Mouse (Mus musculus): Measurements from ENCODE around the gene Il4ra. TPM values are rescaled to one million over a fixed set of nuclear protein-coding genes. Genes with fewer than 3 reads are reported as not detected.

The Il4ra gene
- polyA plus RNA-seq, 1 experiment from 2014 or later = 47.1 TPM

GRCm38 (mm10) chr7:125597516-125598347, 45.8 kb downstream of the Il4ra start:
- DNase-seq (ENCODE audit: low spot score) = no peak

DNA sequence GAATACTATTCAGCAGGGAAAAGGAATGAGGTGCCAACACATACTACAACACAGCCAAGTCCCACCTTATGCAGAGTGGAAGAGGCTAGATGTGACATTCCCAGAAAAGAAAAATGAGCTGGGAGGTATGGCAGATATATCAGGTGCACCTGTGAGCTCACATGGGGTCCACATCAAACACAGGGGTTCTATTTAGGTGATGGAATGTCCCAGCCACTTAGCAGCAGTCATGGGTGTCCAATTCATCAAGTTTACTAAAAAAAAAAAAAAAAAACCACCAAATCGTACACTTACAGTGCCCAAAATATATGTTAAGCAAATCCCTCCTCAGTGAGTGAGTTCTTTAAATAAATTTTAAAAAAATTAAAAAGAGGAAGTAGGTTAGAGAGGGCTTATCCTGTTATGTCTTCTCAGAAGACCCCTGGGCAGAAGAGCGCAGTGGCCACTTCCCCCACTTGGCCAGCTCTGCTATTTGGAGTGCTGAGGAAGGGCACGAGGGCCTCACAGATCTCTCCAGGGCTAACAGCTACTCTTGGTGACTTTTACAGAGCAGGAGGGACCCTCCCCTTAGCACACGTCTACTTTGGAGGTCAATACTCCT, 47.6 kb downstream of the Il4ra start:
- DNase-seq (ENCODE audit: low spot score) = no peak

DNA sequence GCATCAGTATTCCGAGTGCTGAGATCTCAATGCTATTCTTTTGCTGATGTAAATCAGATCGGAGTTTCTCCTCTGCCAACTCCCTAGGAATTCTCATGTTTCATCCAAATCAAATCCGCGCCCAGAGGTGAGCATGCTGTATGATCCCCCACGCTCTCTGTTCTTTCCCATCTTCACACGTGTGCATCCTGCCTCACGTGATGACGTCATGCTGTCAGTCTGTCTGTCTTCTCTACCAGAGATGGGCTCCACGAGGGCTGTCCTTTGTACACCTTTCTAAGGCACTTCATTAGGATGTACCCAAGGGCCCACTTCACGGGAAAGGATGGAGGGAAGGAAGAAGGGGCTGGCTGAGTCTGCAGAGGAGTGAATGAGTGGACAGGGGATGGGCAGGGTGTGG, 48.2 kb downstream of the Il4ra start:
- DNase-seq (ENCODE audit: low spot score) = no peak

GRCm38 (mm10) chr7:125600612-125601279, 48.8 kb downstream of the Il4ra start:
- peak; percentile 37 for DNase-seq (ENCODE audit: low spot score)

DNA sequence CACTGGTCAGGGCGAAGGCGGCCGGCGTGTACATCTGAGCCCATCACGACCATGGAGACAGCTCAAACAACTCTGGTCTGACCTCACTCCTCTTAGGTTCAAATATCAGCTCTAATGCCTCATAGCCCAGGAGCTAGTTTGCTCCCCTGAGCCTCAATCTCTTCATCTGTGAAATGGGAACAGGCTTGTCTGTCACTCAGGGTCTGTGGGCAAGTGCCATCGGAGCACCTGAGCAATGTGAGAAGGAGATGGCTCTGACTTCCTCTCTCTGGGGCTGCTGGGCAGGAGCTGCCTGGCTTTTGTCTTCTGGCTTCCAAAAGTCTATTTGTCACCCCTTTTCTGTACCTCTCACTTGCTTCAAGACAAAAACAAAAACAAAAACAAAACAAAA, 49.4 kb downstream of the Il4ra start:
- no peak for DNase-seq (ENCODE audit: low spot score)

DNA sequence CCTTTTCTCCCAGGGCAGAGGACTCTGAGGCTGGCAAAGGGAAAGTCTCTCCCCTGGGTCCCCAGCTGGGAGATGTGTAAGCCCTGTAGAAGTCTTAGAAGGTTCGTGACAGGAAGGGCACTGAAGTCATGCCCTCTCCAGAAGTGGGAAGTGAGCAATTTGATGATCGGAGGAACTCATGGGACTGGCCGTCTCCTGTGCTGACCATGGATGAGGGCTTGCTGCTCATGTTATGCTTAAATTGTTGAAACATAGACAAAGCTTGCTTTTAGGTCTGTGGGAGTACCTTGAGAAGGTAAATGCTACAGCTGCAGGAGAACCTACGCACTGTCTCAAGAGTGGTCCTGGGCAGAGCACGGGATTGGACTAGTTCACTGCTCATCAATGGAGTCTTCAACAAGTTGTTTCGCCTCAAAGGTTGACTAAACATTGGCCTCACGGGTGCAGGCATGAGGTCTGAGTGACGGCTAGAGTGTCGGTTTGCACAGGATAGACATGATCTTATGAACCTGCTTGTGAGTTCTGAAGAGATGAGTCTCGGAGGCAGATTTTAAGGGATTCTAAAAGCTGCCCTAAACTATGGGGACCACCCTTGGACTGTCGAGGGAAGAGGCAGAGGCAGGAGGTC, 50.0 kb downstream of the Il4ra start:
- peak; percentile 22 for DNase-seq (ENCODE audit: low spot score)

DNA sequence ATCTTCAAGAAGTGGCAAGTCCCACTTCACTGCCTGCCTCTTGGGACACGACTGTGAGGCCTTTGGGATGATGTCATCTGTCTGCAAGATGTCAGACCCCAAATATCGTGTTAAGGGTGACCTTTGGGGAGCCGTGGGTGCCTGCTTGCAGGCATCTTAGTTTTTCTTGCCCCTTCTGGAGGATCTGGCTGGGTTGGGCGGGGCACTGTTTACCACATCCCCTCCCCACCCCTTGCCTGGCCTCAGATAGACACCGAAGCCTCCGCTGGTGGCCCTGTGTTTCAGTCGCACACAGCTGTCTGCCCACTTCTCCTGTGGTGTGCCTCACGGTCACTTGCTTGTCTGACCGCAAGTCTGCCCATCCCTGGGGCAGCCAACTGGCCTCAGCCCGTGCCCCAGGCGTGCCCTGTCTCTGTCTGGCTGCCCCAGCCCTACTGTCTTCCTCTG, 51.3 kb downstream of the Il4ra start, which contains the start of gene Il21r:
Il21r (plus strand) TSS at position 245 of the 447 bp plus-strand sequence.
- peak; percentile 76 for DNase-seq (ENCODE audit: low spot score)

- no peak for DNase-seq (ENCODE audit: low spot score)
Measured at GRCm38 (mm10) chr7:125604362-125605319, 52.7 kb downstream of the Il4ra start.

- peak; percentile 84 for DNase-seq (ENCODE audit: low spot score)
Measured at GRCm38 (mm10) chr7:125605725-125606139, 53.8 kb downstream of the Il4ra start.

DNA sequence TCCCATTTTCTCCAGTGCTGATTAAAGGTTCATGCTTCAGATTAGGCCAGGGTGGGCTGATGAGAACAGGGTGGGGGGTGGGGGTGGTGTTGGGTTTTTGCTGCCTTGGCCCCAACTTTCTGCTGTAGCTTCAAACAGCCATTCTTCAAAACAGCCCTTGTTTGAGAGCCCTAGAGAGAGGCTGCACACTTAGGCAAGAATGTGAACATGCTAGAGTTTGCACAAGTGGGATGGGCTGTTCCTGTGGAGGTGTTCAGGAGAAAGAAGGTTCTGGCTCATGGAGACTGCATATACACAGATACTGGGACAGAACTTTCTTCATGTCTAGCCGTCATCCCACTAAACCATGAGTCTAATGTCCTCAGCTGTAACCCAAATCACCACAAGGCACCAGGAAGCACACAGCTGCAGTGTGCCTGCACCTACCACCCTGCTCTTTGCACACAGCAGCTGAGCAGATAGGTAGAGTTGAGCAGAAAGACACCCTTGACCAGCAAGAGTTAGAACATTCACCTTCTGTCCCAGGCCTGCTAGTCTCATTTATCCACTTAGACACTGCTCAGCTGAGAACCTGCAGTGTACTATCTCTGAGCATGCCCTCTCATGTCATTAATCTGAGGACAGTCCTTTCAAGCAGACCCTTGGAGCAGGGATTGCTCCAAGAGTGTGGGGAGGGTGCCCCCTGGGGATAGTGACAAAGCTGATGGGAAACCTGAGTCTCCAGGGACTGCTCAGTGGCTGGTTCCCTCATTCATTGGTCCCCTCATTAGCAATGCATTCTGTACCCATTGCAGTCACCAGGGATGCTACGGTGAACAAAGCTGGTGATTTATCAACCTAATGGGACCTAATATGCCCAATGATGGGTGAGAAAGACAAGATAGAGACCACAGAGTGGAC, 54.6 kb downstream of the Il4ra start:
- peak; percentile 44 for DNase-seq (ENCODE audit: low spot score)

DNA sequence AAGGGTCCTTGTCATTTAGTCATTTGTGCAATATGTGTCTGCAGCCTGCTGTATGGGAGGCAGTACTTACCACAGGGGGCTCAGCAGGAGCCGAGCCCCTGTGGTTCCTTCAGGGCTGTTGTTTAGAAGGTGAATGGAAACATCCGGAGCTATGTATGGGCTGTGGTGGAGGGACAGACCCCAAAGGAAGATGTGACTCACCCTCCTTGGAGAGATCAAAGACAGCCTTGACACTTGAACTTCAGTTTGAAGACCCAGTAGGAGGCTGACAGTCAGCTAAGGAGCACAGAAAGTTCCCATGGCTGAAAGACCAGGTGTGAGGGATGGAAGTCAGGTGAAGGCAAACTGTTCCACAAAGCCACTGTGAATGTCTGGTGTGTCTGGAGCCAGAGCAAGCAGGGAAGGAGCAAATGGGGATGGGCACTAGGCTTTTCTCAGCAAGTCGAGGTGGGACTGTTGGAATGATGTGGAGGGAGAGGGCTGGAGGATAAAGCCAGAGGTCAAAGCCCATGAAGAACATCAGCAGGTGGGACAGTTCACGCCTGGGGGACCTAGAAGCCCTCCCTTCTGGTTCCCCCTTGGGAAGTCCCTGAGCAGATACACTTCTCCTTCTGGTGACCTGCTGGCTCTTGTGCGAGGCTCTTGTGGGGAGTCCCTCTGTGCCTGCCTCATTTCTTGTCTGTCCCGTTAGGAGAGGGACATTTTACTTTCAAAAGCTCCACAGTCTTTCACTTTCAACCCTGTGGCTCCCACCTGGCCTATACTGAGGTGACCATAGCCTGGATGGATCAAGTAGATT, 55.7 kb downstream of the Il4ra start:
- DNase-seq (ENCODE audit: low spot score) = peak; percentile 88

- DNase-seq (ENCODE audit: low spot score) = peak; percentile 52
Measured at GRCm38 (mm10) chr7:125608183-125608688, 56.3 kb downstream of the Il4ra start.

- no peak for DNase-seq (ENCODE audit: low spot score)
Measured at GRCm38 (mm10) chr7:125613579-125613978, 61.7 kb downstream of the Il4ra start.

DNA sequence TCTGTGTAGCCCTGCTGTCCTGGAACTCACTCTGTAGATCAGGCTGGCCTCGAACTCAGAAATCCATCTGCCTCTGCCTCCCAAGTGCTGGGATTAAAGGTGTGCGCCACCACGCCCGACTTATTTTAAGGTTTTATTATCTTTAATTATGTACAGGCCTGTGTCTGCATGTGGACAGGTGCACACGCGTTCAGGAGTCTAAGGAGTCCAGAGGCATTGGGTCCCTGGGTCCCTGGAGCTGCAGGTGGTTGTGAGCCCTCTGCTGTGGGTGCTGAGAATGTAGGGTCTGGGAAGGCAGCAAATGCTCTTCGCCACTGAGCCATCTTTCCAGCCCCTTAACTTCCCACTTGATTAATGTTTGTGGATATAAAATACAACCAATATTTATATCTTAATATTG, 63.5 kb downstream of the Il4ra start:
- DNase-seq (ENCODE audit: low spot score) = no peak

GRCm38 (mm10) chr7:125618016-125618415, 66.1 kb downstream of the Il4ra start:
- no peak for DNase-seq (ENCODE audit: low spot score)

GRCm38 (mm10) chr7:125620077-125620476, 68.2 kb downstream of the Il4ra start:
- no peak for DNase-seq (ENCODE audit: low spot score)

DNA sequence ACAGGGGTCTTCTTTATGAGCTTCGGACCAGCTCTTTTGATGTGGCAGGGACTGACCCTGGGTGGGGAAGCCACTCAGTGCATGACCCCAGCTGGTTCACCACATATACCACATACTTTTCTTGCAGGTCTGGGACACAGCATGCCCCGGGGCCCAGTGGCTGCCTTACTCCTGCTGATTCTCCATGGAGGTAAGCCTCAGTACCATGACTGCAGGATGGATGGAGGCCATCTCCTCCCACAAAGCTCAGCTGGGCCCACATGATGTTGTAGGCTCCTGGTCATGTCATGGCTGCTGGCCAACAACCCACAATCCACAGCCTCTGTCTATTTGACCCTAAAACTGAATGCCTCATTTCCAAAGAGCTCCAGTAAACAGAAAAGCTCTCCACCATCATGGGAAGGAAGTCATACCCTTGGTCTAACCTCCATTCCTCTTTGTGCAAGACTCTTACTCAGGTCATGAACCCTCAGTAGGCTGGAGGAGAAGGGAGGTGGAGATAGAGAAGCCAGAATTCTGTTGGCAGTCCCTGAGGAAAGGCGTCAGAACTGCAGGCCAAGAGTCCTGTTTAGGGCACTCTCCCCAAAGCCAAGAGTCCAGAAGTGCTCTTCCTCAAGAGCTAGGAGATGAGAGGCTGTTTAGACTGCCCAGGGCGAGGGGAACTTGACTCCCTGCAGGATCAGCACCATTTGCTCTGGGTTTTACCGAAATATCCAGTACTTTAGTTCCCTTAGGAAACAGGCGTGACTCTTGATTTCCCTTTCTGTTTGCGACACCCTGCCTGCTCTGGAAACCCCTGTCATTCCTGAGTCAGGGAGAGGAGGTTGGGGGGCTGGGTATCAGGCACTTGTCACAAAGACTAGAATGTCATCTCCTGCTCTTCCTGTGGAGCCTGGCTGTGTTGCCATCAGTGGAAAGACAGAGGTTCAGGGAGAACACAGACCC, 71.1 kb downstream of the Il4ra start:
- no peak for DNase-seq (ENCODE audit: low spot score)

All from thymus, postnatal 0 days (tissue).